Comparison of ENCODE assay signal across 31 mouse cellular contexts in genomic region chr17:62568019-62568418, GRCm38 (mm10).
DNase-seq lines count a peak whose midpoint lies in the region; ATAC-seq lines count a peak whose summit lies in the region.
"Had no signal": no experiment of that assay in that cellular context is flagged by ENCODE, and none has a peak within 500 bp of the region (broad histone marks: within the 10 kb centered on the region; RNA-seq: fewer than 3 reads in every experiment).

No protein-coding gene starts in this region.

- no peaks in the 10 kb centered on the region for H3K27me3 ChIP-seq in intestine, embryonic 15.5 days (replicated peaks)
- H3K27me3 ChIP-seq in intestine, embryonic 16.5 days (replicated peaks; ENCODE audit: control insufficient read depth, insufficient read depth, low read length): no peaks in the 10 kb centered on the region
- H3K27me3 ChIP-seq in midbrain, embryonic 15.5 days (replicated peaks): no peaks in the 10 kb centered on the region
- H3K27me3 ChIP-seq: embryonic facial prominence, embryonic 13.5 days; heart, embryonic 12.5 days had no signal

- 51% methylated on average over 4 of the region's 4 CpGs for WGBS in intestine, embryonic 15.5 days
- 65% methylated on average over 4 of the region's 4 CpGs for WGBS in intestine, embryonic 16.5 days
- 57% methylated on average over 4 of the region's 4 CpGs for WGBS in midbrain, embryonic 15.5 days

- H3K27ac ChIP-seq in intestine, embryonic 15.5 days: no peak overlapping the region
- no peak overlapping the region for H3K27ac ChIP-seq in intestine, embryonic 16.5 days (ENCODE audit: low read length)
- H3K27ac ChIP-seq in midbrain, embryonic 15.5 days: no peak overlapping the region
- H3K27ac ChIP-seq: embryonic facial prominence, embryonic 13.5 days; gastrocnemius, adult 2 months; heart, adult 2 months; liver, embryonic 14.5 days had no signal

- no peaks in the 10 kb centered on the region for H3K9me3 ChIP-seq in intestine, embryonic 15.5 days
- H3K9me3 ChIP-seq in intestine, embryonic 16.5 days (ENCODE audit: control insufficient read depth, low read length): no peaks in the 10 kb centered on the region
- no peaks in the 10 kb centered on the region for H3K9me3 ChIP-seq in midbrain, embryonic 15.5 days
- H3K9me3 ChIP-seq: embryonic facial prominence, embryonic 13.5 days; heart, embryonic 12.5 days had no signal

- DNase-seq in embryo, embryonic 11.5 days (ENCODE audit: low read depth, low spot score): peak; percentile 31
- no peak for DNase-seq in embryo, embryonic 10 days (ENCODE audit: low spot score)
- peak; percentile 4 for DNase-seq in retina, postnatal 1 day
- no peak for DNase-seq in retina, embryonic 14.5 days (ENCODE audit: low spot score)
- DNase-seq in lung, postnatal 14 days: no peak
- DNase-seq: adrenal gland, postnatal 10 days; cerebellum, adult 11 months; cerebellum, adult 9-10 months; cerebellum, postnatal 36 days; gastrocnemius, adult 2 months; gastrocnemius, postnatal 36 days; heart, adult 2 months; kidney, adult 18-20 months; kidney, postnatal 10 days; layer of hippocampus, postnatal 36 days; left cerebral cortex, postnatal 4 days; liver; lung, adult 2 months; lung, postnatal 10 days; right cerebral cortex, postnatal 14 days had no signal

- H3K36me3 ChIP-seq in intestine, embryonic 15.5 days: no peaks in the 10 kb centered on the region
- no peaks in the 10 kb centered on the region for H3K36me3 ChIP-seq in intestine, embryonic 16.5 days (ENCODE audit: control insufficient read depth, insufficient read depth, low read length)
- H3K36me3 ChIP-seq in midbrain, embryonic 15.5 days (replicated peaks): no peaks in the 10 kb centered on the region
- H3K36me3 ChIP-seq: embryonic facial prominence, embryonic 13.5 days; G1E; heart, embryonic 12.5 days had no signal

- H3K9ac ChIP-seq in intestine, embryonic 15.5 days: no peak overlapping the region
- H3K9ac ChIP-seq in intestine, embryonic 16.5 days (ENCODE audit: low read depth, low read length): no peak overlapping the region
- H3K9ac ChIP-seq in midbrain, embryonic 15.5 days: no peak overlapping the region
- H3K9ac ChIP-seq: embryonic facial prominence, embryonic 13.5 days; heart, embryonic 12.5 days; liver, embryonic 14.5 days had no signal

- no peak overlapping the region for H3K4me3 ChIP-seq in intestine, embryonic 15.5 days (replicated peaks)
- H3K4me3 ChIP-seq in intestine, embryonic 16.5 days (ENCODE audit: low read length): no peak overlapping the region
- H3K4me3 ChIP-seq in midbrain, embryonic 15.5 days: no peak overlapping the region
- H3K4me3 ChIP-seq: embryonic facial prominence, embryonic 13.5 days; erythroblast, embryonic 14.5 days; gastrocnemius, adult 2 months; heart, adult 2 months; heart, embryonic 12.5 days; myocyte had no signal

- peaks cover 3% of the 10 kb centered on the region; the same call in 1 of the 2 replicates for H3K4me1 ChIP-seq in intestine, embryonic 15.5 days (replicated peaks)
- peaks cover 4% of the 10 kb centered on the region for H3K4me1 ChIP-seq in intestine, embryonic 16.5 days (ENCODE audit: control insufficient read depth, insufficient read depth, low read length)
- no peaks in the 10 kb centered on the region for H3K4me1 ChIP-seq in midbrain, embryonic 15.5 days

- H3K4me2 ChIP-seq in intestine, embryonic 15.5 days (replicated peaks): no peak overlapping the region
- no peak overlapping the region for H3K4me2 ChIP-seq in intestine, embryonic 16.5 days (ENCODE audit: low read depth, low read length)
- no peak overlapping the region for H3K4me2 ChIP-seq in midbrain, embryonic 15.5 days
- H3K4me2 ChIP-seq: embryonic facial prominence, embryonic 13.5 days; heart, embryonic 12.5 days; midbrain, embryonic 11.5 days had no signal

- peak; percentile 20; the same call in 1 of the 2 replicates for ATAC-seq in intestine, embryonic 15.5 days
- ATAC-seq in intestine, embryonic 16.5 days: no peak
- ATAC-seq in midbrain, embryonic 15.5 days (replicated peaks): no peak
- ATAC-seq: forebrain, embryonic 16.5 days had no signal

Comparison
In these comparisons a context has a peak if more than half of its experiments do, and no peak if none do; other contexts are left out.
1. DNase-seq: peak in embryo, embryonic 11.5 days (single experiment) and retina, postnatal 1 day (single experiment); none in embryo, embryonic 10 days (single experiment), retina, embryonic 14.5 days (single experiment) and lung, postnatal 14 days (single experiment).